Mouse (Mus musculus): ENCODE data around the gene Otx2. TPM values are rescaled to one million over a fixed set of nuclear protein-coding genes. Genes with fewer than 3 reads are reported as not detected.

The Otx2 gene
- total and polyA plus RNA-seq, 3 experiments: not detected

DNA sequence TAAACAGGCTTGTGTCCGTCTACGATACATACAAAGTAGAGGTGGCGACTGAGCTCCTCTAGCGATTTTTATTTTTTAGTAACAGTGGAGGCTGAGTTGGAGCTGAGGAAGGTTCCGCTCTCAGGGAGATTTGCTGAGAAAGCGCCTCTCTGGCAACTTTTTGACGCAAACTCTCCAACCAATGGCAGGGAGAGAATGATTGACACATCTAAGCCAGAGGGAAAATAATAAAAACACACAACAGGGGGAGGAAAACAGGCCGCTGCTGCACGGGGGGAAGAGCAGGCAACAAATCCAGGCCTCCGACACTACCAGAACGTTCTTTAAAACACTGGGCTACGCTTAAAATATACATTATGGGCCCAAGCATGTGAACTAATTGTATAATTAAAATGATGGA is 6.2 kb downstream of the Otx2 start:
- no peak overlapping the region for H3K27ac ChIP-seq (ENCODE audit: control insufficient read depth, low read depth, low read length)
- no peaks in the 10 kb centered on the region for H3K9me3 ChIP-seq (replicated peaks; ENCODE audit: insufficient read depth, low read length)
- H3K9ac ChIP-seq (ENCODE audit: control insufficient read depth, low read depth, low read length, poor library complexity, severe bottlenecking): no peak overlapping the region
- TF ChIP-seq RAD21 (IDR thresholded peaks at IDR 0.05; ENCODE audit: low read depth, low read length): no peak
- no peak for TF ChIP-seq POLR2A (IDR thresholded peaks at IDR 0.05; ENCODE audit: control insufficient read depth in 1 of 2, insufficient read depth in 1 of 2, low read depth in 1 of 2, low read length in 2 of 2, poor library complexity in 1 of 2)
- TF ChIP-seq KAT2A (conservative IDR thresholded peaks at IDR 0.05; ENCODE audit: low read depth, low read length): no peak
- TF ChIP-seq TAL1 (IDR thresholded peaks at IDR 0.05; ENCODE audit: low read length): no peak
- no peak for TF ChIP-seq GABPA (IDR thresholded peaks at IDR 0.05; ENCODE audit: low read depth, low read length)
- no peak for TF ChIP-seq CTCF (IDR thresholded peaks at IDR 0.05 in 2 of 3, conservative IDR thresholded peaks at IDR 0.05 in 1 of 3; ENCODE audit: control insufficient read depth in 1 of 3, insufficient read depth in 1 of 3, low read depth in 2 of 3, low read length in 3 of 3, poor library complexity in 1 of 3, severe bottlenecking in 1 of 3)
- no peak for TF ChIP-seq TCF12 (IDR thresholded peaks at IDR 0.05; ENCODE audit: low read depth, low read length)
- H3K27me3 ChIP-seq (ENCODE audit: control insufficient read depth in 1 of 2, insufficient read depth in 2 of 2, low read length in 2 of 2): no peaks in the 10 kb centered on the region
- no peak for DNase-seq (ENCODE audit: low read depth, low spot score)
- no peaks in the 10 kb centered on the region for H3K79me2 ChIP-seq (ENCODE audit: control insufficient read depth, insufficient read depth, low read length, poor library complexity)
- H3K4me1 ChIP-seq (ENCODE audit: control insufficient read depth in 1 of 2, insufficient read depth in 2 of 2, low read length in 2 of 2): no peaks in the 10 kb centered on the region
- H3K36me3 ChIP-seq (ENCODE audit: control insufficient read depth in 1 of 2, insufficient read depth in 2 of 2, low read length in 2 of 2): no peaks in the 10 kb centered on the region
- H3K4me3 ChIP-seq (ENCODE audit: control insufficient read depth in 1 of 2, insufficient read depth in 1 of 2, low read depth in 2 of 2, low read length in 2 of 2): no peak overlapping the region

- TF ChIP-seq ZNF384 (IDR thresholded peaks at IDR 0.05; ENCODE audit: low read depth, low read length) (no peak), ETS1 (IDR thresholded peaks at IDR 0.05; ENCODE audit: low read depth, low read length) (no peak), MYC (IDR thresholded peaks at IDR 0.05; ENCODE audit: low read depth, low read length) (no peak), TBP (IDR thresholded peaks at IDR 0.05; ENCODE audit: low read depth, low read length) (no peak), CHD1 (IDR thresholded peaks at IDR 0.05; ENCODE audit: low read depth, low read length) (no peak), POLR2AphosphoS5 (IDR thresholded peaks at IDR 0.05; ENCODE audit: borderline replicate concordance, low read depth, low read length) (no peak), HCFC1 (IDR thresholded peaks at IDR 0.05; ENCODE audit: low read depth, low read length) (no peak), NELFE (IDR thresholded peaks at IDR 0.05; ENCODE audit: low read depth, low read length) (no peak), MEF2A (IDR thresholded peaks at IDR 0.05; ENCODE audit: extremely low read depth, insufficient replicate concordance, low read depth, low read length, poor library complexity, severe bottlenecking) (no peak)
Observed at GRCm38 (mm10) chr14:48666771-48667170, 6.8 kb downstream of the Otx2 start.

More at GRCm38 (mm10) chr14:48666771-48667170, 6.8 kb downstream of the Otx2 start:
- Histone ChIP-seq H3K4me1 (ENCODE audit: control insufficient read depth in 1 of 2, insufficient read depth in 2 of 2, low read length in 2 of 2) (no peaks in the 10 kb centered on the region), H3K9me3 (replicated peaks; ENCODE audit: insufficient read depth, low read length) (no peaks in the 10 kb centered on the region), H3K27ac (ENCODE audit: control insufficient read depth, low read depth, low read length) (no peak overlapping the region), H3K9ac (ENCODE audit: control insufficient read depth, low read depth, low read length, poor library complexity, severe bottlenecking) (no peak overlapping the region), H3K4me3 (ENCODE audit: control insufficient read depth in 1 of 2, insufficient read depth in 1 of 2, low read depth in 2 of 2, low read length in 2 of 2) (no peak overlapping the region), H3K79me2 (ENCODE audit: control insufficient read depth, insufficient read depth, low read length, poor library complexity) (no peaks in the 10 kb centered on the region), H3K27me3 (ENCODE audit: control insufficient read depth in 1 of 2, insufficient read depth in 2 of 2, low read length in 2 of 2) (no peaks in the 10 kb centered on the region), H3K36me3 (ENCODE audit: control insufficient read depth in 1 of 2, insufficient read depth in 2 of 2, low read length in 2 of 2) (no peaks in the 10 kb centered on the region)
- no peak for DNase-seq (ENCODE audit: low read depth, low spot score)
